Mouse (Mus musculus) T-cell, adult 2 months (primary cell): ENCODE measurements around the gene Plcb4.
"Not testable (repeated sequence)": the region's sequence is repeated elsewhere in the genome, so short reads cannot be mapped to it uniquely, and the experiment has no call there.

Source experiments
- DNase-seq: peaks from one replicate; pipeline ENCODE4 v3.0.0; 2022; ENCODE audit warnings: low spot score

Plcb4 gene

GRCm38 (mm10) chr2:135891097-135891496 is 232.3 kb downstream of the Plcb4 start:
- DNase-seq = peak; percentile 40

DNA sequence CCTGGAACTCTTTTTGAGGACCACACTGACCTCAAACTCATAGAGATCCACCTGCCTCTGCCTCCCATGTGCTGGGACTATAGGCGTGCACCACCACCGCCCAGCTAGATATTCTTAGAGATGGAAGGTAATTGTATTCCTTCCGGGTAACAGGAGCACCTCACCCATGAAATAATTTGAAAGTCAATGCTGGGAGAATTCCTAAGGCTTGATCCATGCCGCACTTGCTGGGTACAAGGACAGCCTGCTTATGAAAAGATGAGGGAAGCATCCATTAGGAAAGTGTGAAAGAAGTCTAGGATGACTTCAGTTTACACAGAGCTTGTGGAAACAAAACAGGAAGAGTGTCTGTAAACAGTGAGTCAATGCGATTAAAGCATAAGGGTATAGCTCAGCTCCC is 232.9 kb downstream of the Plcb4 start:
- DNase-seq = no peak

DNA sequence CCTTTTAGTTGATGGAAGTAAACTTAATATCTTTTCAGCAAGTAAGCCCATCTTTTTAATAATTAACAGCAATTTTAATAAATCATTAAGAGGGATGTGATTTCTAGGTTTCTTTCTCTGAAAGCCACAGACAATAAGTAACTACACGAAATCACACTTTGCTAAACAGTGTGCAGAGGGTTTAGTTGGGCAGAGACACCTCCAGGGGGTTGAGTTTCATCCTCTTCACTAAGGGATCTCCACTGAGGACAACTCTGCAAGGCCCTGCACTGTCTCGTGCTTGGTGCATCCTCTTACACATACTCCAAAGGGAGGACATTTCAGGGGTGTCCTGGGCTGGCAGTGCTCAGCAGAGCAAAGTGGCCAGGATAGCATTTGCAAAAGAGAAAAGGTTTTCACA is 235.8 kb downstream of the Plcb4 start:
- no peak for DNase-seq

DNA sequence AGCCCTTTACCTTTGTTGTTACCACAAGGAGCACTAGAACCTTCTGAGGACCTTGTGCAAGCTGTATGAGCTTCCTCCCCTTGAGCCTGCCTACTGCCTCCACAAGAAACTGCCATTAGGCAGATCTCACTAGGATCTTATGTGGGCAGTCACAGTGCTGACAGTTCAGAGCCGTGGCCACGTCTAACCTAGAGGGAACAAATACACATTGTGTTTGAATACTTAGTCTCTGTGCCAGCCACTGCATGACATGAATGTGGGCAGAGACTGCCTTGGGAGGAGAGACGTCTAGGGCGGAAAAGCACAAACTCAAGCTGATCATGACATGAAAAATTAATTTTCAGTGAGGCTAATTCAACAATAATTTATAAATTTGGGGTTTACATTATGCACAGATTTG is 239.2 kb downstream of the Plcb4 start:
- no peak for DNase-seq

GRCm38 (mm10) chr2:135899931-135900330 is 241.1 kb downstream of the Plcb4 start:
- not testable (repeated sequence) for DNase-seq

DNA sequence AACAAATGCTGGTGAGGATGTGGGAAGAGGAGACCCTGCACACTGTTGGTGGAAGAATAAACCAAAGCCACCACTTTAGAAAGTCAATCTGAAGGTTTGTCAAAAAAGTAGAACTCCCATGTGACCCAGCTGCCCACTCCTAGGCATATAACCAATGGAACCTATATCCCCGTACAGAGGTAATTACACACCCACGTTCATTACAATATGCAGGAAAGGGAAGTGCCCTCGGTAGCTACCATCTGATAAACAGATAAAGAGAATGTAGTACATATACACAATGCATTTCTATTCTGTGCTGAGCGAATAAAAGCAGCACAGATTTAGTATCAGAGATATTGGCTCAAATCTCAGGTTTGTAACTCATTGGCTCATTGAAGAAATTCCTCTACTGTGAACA is 242.2 kb downstream of the Plcb4 start:
- no peak for DNase-seq

DNA sequence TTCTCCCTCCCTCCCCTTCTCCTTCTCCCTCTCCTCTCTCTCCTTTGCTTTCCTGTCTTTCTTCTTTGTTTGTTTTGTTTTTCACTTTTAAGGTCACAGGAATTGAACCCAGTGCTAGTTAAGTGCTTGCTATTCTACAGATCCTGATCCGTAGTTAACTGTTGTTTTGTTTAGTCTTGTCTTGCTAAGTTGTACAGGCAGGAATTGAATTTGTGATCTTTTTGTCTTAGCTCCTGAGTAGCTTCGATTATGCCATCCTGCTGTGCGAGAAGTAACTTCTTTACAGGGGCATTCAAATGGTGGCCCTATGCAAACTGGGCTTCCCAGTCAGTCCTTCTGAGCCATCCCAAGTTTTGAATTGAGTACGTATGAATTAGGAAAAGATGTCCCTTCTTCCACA is 245.5 kb downstream of the Plcb4 start:
- no peak for DNase-seq

GRCm38 (mm10) chr2:135904791-135905190 is 246.0 kb downstream of the Plcb4 start:
- no peak for DNase-seq

- DNase-seq = no peak
Measured at GRCm38 (mm10) chr2:135914343-135915261, 255.8 kb downstream of the Plcb4 start.

- DNase-seq = no peak
Measured at GRCm38 (mm10) chr2:135915928-135916327, 257.1 kb downstream of the Plcb4 start.

GRCm38 (mm10) chr2:135917000-135917399 is 258.2 kb downstream of the Plcb4 start:
- no peak for DNase-seq

GRCm38 (mm10) chr2:135918116-135918515 is 259.3 kb downstream of the Plcb4 start:
- DNase-seq = no peak

DNA sequence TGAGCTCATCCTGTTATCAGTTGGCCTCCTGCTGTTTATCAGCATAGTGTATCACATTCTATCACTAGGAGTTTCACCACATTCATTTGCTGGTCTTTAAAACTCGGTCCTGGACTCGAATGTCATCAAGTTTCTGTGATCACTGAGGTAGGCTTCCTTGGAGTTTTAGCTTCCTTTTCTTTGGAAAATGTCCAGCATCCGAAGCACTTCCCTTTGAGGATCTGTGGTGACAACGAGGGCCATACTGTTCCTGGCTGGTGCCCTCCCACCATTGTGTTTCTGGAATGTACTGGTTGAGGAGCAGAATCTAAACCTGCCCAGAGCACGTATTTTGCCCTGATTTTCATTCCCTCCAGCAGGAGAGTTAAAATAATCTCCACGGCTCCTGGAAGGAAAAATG is 260.8 kb downstream of the Plcb4 start:
- no peak for DNase-seq

GRCm38 (mm10) chr2:135926660-135927343 is 268.0 kb downstream of the Plcb4 start:
- no peak for DNase-seq

DNA sequence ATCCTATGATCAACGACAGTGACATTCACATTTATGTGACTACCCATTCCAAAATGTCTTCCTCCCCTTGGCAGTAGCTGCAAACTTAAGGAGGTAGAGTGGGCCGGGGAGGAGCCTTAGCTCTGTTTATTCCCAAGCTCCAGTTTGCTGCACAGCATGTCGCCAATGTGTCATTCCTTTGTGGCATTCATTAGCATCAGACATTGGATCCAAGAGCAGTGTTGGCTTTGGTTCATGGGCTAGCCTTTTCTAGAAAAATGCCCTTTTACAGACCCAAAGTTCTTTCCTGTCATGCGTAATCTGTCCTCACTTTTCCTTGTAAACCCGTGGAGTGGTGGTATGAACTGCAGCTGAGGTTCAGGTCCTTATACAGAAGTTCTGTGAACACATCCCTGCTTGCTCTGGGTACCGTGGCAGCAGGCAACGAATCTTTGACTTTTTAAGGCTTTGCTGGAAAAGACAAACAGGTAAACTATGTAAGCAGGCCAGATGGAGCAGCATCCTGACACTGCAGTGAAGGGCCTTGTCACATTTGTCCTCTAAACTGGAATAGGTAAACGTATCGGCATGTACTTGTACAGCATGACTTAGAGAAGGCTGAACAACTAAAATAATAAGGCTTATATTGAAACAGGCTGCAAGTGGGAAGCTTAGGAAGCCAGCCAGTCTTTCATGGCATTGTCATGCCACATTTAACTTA is 270.4 kb downstream of the Plcb4 start:
- DNase-seq = no peak

GRCm38 (mm10) chr2:135930696-135931095 is 271.9 kb downstream of the Plcb4 start:
- DNase-seq = no peak

GRCm38 (mm10) chr2:135932569-135932968 is 273.8 kb downstream of the Plcb4 start:
- no peak for DNase-seq

- no peak for DNase-seq
Measured at GRCm38 (mm10) chr2:135936376-135936775, 277.6 kb downstream of the Plcb4 start.

DNA sequence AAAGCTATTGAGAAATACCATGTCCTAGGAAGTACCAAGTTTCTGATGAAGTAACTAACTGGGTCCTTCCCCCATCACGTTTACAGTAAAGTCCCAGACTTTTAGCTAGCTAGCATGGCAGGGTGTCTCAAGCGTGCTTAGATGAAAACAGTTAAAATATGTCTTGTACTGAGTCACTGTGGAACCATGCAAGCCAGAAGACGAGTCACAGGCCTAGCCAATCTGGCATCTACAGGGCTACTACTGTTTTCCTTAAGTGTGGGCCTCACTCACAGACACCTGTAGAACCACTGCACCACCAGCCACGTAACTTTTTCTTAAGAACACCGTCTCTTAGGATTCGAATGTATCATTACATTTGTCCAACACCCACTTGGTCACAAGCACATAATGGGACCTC is 278.8 kb downstream of the Plcb4 start:
- no peak for DNase-seq

- no peak for DNase-seq
Measured at GRCm38 (mm10) chr2:135939933-135940332, 281.1 kb downstream of the Plcb4 start.

- no peak for DNase-seq
Measured at GRCm38 (mm10) chr2:135947839-135948238, 289.0 kb downstream of the Plcb4 start.

DNA sequence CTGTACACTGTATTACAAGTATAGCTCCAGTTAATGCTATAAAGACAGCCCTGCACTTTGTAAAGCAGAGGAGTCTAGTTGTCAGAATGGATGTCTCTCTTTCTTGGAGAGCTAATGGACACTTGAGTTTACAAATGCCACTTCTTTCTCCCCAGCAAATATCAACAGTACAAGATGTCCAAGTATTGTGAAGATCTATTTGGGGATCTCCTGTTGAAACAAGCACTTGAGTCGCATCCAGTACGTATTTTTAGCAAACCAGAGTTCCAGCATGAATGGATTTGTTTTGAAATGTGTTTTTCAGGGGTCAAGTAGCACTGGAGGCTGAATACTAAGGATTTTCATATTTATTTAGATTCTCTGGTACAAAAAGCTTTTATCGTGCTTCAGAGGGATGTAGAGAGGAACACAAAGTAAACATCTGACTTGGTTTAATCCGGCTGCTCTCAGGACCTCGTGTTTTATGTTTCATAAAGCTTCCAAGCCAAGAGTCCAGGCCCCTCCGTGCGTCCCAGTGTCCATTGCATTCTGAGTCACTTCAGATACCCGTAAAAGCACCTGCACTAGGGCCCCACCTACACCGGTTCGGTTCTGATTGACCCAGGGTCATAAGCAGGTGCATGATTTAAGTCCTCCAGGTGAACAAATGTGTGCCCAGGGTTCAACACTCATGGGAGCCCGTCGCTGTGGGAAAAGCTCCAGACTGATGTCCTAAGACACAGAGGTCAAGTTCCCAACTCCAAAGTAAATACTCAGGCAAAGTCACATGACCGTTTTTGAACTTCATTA is 296.1 kb downstream of the Plcb4 start:
- DNase-seq = no peak
